27 mouse cellular contexts compared by ENCODE assay signal in the genomic region with DNA sequence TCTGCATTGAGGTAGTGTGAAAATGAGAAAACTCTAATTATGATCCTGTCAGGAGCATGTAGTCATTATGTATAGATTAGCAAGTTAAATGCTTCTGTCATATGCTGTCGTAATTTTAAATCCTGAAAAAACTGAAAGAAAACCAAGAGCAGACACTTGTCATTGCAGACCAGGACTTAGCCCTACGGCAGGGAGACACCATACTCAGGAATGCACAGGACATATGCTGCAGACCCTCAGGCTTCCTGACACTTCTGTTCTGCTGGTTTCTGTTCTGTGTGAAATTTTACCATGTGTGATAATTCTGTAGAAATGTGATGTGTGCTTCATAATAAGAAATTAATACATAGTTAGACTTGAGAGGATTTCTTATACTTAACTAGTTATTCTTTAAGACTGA.
"Had no signal": no experiment of that assay in that cellular context is flagged by ENCODE, and none has a peak within 500 bp of the region (broad histone marks: within the 10 kb centered on the region; RNA-seq: fewer than 3 reads in every experiment).

No protein-coding gene starts in this region.

- H3K4me3 ChIP-seq: heart, adult 2 months; heart, embryonic 13.5 days; heart, embryonic 15.5 days; hindbrain, embryonic 13.5 days; hindbrain, embryonic 15.5 days; kidney, embryonic 15.5 days; limb, embryonic 13.5 days; limb, embryonic 15.5 days; liver, embryonic 12.5 days had no signal

- H3K9ac ChIP-seq: heart, embryonic 13.5 days; heart, embryonic 15.5 days; hindbrain, embryonic 13.5 days; hindbrain, embryonic 15.5 days; kidney, embryonic 15.5 days; limb, embryonic 13.5 days; limb, embryonic 15.5 days; liver, embryonic 12.5 days; liver, embryonic 14.5 days had no signal

- H3K9me3 ChIP-seq: heart, embryonic 13.5 days; heart, embryonic 15.5 days; hindbrain, embryonic 13.5 days; hindbrain, embryonic 15.5 days; kidney, embryonic 15.5 days; limb, embryonic 13.5 days; limb, embryonic 15.5 days; liver, embryonic 12.5 days had no signal

- H3K27ac ChIP-seq: heart, adult 2 months; heart, embryonic 13.5 days; heart, embryonic 15.5 days; hindbrain, embryonic 13.5 days; hindbrain, embryonic 15.5 days; hindbrain, postnatal 0 days; kidney, embryonic 15.5 days; kidney, postnatal 0 days; limb, embryonic 13.5 days; limb, embryonic 15.5 days; liver, embryonic 12.5 days; liver, embryonic 14.5 days had no signal

- H3K27me3 ChIP-seq: heart, embryonic 13.5 days; heart, embryonic 15.5 days; hindbrain, embryonic 13.5 days; hindbrain, embryonic 15.5 days; kidney, embryonic 15.5 days; limb, embryonic 13.5 days; limb, embryonic 15.5 days; liver, embryonic 12.5 days had no signal

- H3K36me3 ChIP-seq: heart, embryonic 13.5 days; heart, embryonic 15.5 days; hindbrain, embryonic 13.5 days; hindbrain, embryonic 15.5 days; kidney, embryonic 15.5 days; limb, embryonic 13.5 days; limb, embryonic 15.5 days; liver, embryonic 12.5 days had no signal

- ATAC-seq: hindbrain, postnatal 0 days; intestine, embryonic 16.5 days; liver, embryonic 12.5 days had no signal

- H3K4me1 ChIP-seq: heart, embryonic 13.5 days; heart, embryonic 15.5 days; hindbrain, embryonic 13.5 days; hindbrain, embryonic 15.5 days; kidney, embryonic 15.5 days; limb, embryonic 15.5 days; liver, embryonic 12.5 days had no signal

- DNase-seq: gastrocnemius, postnatal 14 days; gastrocnemius, postnatal 36 days; heart, adult 11 months; heart, adult 2 months; heart, postnatal 14 days; heart, postnatal 36 days; kidney, adult 11 months; kidney, adult 2 months; kidney, adult 9 months; kidney, postnatal 14 days; kidney, postnatal 36 days; layer of hippocampus, adult 9-11 months; layer of hippocampus, postnatal 36 days; left cerebral cortex, postnatal 4 days had no signal

- H3K4me2 ChIP-seq: heart, embryonic 11.5 days; heart, embryonic 13.5 days; heart, embryonic 15.5 days; hindbrain, embryonic 13.5 days; hindbrain, embryonic 15.5 days; kidney, embryonic 15.5 days; limb, embryonic 13.5 days; limb, embryonic 15.5 days; liver, embryonic 12.5 days had no signal
